8 mouse cellular contexts compared by ENCODE assay signal in genomic region chr8:92996840-92997239, GRCm38 (mm10). TPM values are rescaled to one million over a fixed set of nuclear protein-coding genes. Genes with fewer than 3 reads are reported as not detected.
DNase-seq lines count a peak whose midpoint lies in the region; ATAC-seq and TF ChIP-seq lines count a peak whose summit lies in the region.

No protein-coding gene starts in this region.

- no peak overlapping the region for H3K4me3 ChIP-seq in hindbrain, embryonic 14.5 days (replicated peaks; ENCODE audit: low read length)
- H3K4me3 ChIP-seq in hindbrain, embryonic 12.5 days = no peak overlapping the region
- H3K4me3 ChIP-seq in bone marrow, adult 2 months (replicated peaks; ENCODE audit: control insufficient read depth, low read depth, low read length) = no peak overlapping the region
- no peak overlapping the region for H3K4me3 ChIP-seq in hindbrain, embryonic 15.5 days
- no peak overlapping the region for H3K4me3 ChIP-seq in lung, adult 2 months (replicated peaks; ENCODE audit: extremely low read depth, low read depth, low read length)
- no peak overlapping the region for H3K4me3 ChIP-seq in stomach, postnatal 0 days (ENCODE audit: low read depth, low read length)
- H3K4me3 ChIP-seq in midbrain, embryonic 16.5 days (ENCODE audit: low read depth, low read length) = no peak overlapping the region

- no peak overlapping the region for H3K4me2 ChIP-seq in hindbrain, embryonic 14.5 days (replicated peaks)
- H3K4me2 ChIP-seq in hindbrain, embryonic 12.5 days (replicated peaks) = no peak overlapping the region
- no peak overlapping the region for H3K4me2 ChIP-seq in hindbrain, embryonic 15.5 days
- H3K4me2 ChIP-seq in stomach, postnatal 0 days (replicated peaks; ENCODE audit: low read depth) = no peak overlapping the region
- no peak overlapping the region for H3K4me2 ChIP-seq in midbrain, embryonic 16.5 days (ENCODE audit: low read length)

- no peaks in the 10 kb centered on the region for H3K27me3 ChIP-seq in hindbrain, embryonic 14.5 days (ENCODE audit: control insufficient read depth, insufficient read depth, low read length)
- no peaks in the 10 kb centered on the region for H3K27me3 ChIP-seq in hindbrain, embryonic 12.5 days
- no peaks in the 10 kb centered on the region for H3K27me3 ChIP-seq in hindbrain, embryonic 15.5 days
- no peaks in the 10 kb centered on the region for H3K27me3 ChIP-seq in stomach, postnatal 0 days (ENCODE audit: control insufficient read depth, insufficient read depth, low read length)
- no peaks in the 10 kb centered on the region for H3K27me3 ChIP-seq in midbrain, embryonic 16.5 days (ENCODE audit: control insufficient read depth, insufficient read depth, low read depth, low read length)

- peak; percentile 45 for DNase-seq in hindbrain, embryonic 14.5 days (ENCODE audit: low spot score)
- DNase-seq in ES-CJ7 (ENCODE audit: low read depth, low spot score) = peak; percentile 51
- peak; percentile 45 for DNase-seq in lung, adult 2 months
- peak; percentile 61 for DNase-seq in stomach, postnatal 0 days (ENCODE audit: low spot score)

- H3K9me3 ChIP-seq in hindbrain, embryonic 14.5 days (ENCODE audit: control insufficient read depth, low read length) = no peaks in the 10 kb centered on the region
- H3K9me3 ChIP-seq in hindbrain, embryonic 12.5 days (replicated peaks) = no peaks in the 10 kb centered on the region
- H3K9me3 ChIP-seq in hindbrain, embryonic 15.5 days = no peaks in the 10 kb centered on the region
- no peaks in the 10 kb centered on the region for H3K9me3 ChIP-seq in stomach, postnatal 0 days (ENCODE audit: control insufficient read depth, low read length)
- H3K9me3 ChIP-seq in midbrain, embryonic 16.5 days (replicated peaks; ENCODE audit: control insufficient read depth, low read length, poor library complexity, severe bottlenecking) = no peaks in the 10 kb centered on the region

- H3K36me3 ChIP-seq in hindbrain, embryonic 14.5 days (replicated peaks; ENCODE audit: control insufficient read depth, insufficient read depth) = no peaks in the 10 kb centered on the region
- H3K36me3 ChIP-seq in hindbrain, embryonic 12.5 days = no peaks in the 10 kb centered on the region
- no peaks in the 10 kb centered on the region for H3K36me3 ChIP-seq in hindbrain, embryonic 15.5 days
- no peaks in the 10 kb centered on the region for H3K36me3 ChIP-seq in stomach, postnatal 0 days (ENCODE audit: control insufficient read depth, insufficient read depth, low read length)
- no peaks in the 10 kb centered on the region for H3K36me3 ChIP-seq in midbrain, embryonic 16.5 days (ENCODE audit: control insufficient read depth, insufficient read depth, low read length)

- ATAC-seq in hindbrain, embryonic 14.5 days (ENCODE audit: low FRiP score) = no peak; the same call in 1 of the 2 replicates
- no peak for ATAC-seq in hindbrain, embryonic 12.5 days (ENCODE audit: low FRiP score)
- ATAC-seq in hindbrain, embryonic 15.5 days (ENCODE audit: low FRiP score, low read depth) = 0 out of 2 replicates have a peak, but pooled peaks have one; percentile 38
- no peak; the same call in 1 of the 2 replicates for ATAC-seq in stomach, postnatal 0 days (ENCODE audit: low FRiP score, low TSS enrichment)
- no peak for ATAC-seq in midbrain, embryonic 16.5 days

- no peak for TF ChIP-seq POLR2A in bone marrow, adult 2 months (IDR thresholded peaks at IDR 0.05; ENCODE audit: borderline replicate concordance, control insufficient read depth, low read depth, low read length)
- TF ChIP-seq POLR2A in lung, adult 2 months (IDR thresholded peaks at IDR 0.05; ENCODE audit: borderline replicate concordance, extremely low read depth, low read depth, low read length) = no peak

- peak; percentile 50 for TF ChIP-seq CTCF in bone marrow, adult 2 months (IDR thresholded peaks at IDR 0.05; ENCODE audit: control insufficient read depth, insufficient read depth, low read length)
- TF ChIP-seq CTCF in lung, adult 2 months (IDR thresholded peaks at IDR 0.05; ENCODE audit: insufficient read depth, low read length) = peak; percentile 60; the same call in 1 of the 2 replicates
- TF ChIP-seq CTCF in stomach, postnatal 0 days (IDR thresholded peaks at IDR 0.05; ENCODE audit: low read depth) = peak; percentile 88

- H3K9ac ChIP-seq in hindbrain, embryonic 14.5 days = no peak overlapping the region
- no peak overlapping the region for H3K9ac ChIP-seq in hindbrain, embryonic 12.5 days
- H3K9ac ChIP-seq in hindbrain, embryonic 15.5 days = no peak overlapping the region
- no peak overlapping the region for H3K9ac ChIP-seq in stomach, postnatal 0 days (ENCODE audit: low read length)
- no peak overlapping the region for H3K9ac ChIP-seq in midbrain, embryonic 16.5 days (ENCODE audit: low read depth, low read length)

- no peaks in the 10 kb centered on the region for H3K4me1 ChIP-seq in hindbrain, embryonic 14.5 days (replicated peaks; ENCODE audit: control insufficient read depth, insufficient read depth, low read length)
- no peaks in the 10 kb centered on the region for H3K4me1 ChIP-seq in hindbrain, embryonic 12.5 days
- no peaks in the 10 kb centered on the region for H3K4me1 ChIP-seq in bone marrow, adult 2 months (ENCODE audit: control insufficient read depth, insufficient read depth, low read length)
- no peaks in the 10 kb centered on the region for H3K4me1 ChIP-seq in hindbrain, embryonic 15.5 days (replicated peaks)
- no peaks in the 10 kb centered on the region for H3K4me1 ChIP-seq in lung, adult 2 months (ENCODE audit: control insufficient read depth, insufficient read depth, low read length)
- no peaks in the 10 kb centered on the region for H3K4me1 ChIP-seq in stomach, postnatal 0 days (replicated peaks; ENCODE audit: control insufficient read depth, insufficient read depth)
- no peaks in the 10 kb centered on the region for H3K4me1 ChIP-seq in midbrain, embryonic 16.5 days (ENCODE audit: control insufficient read depth, insufficient read depth, low read length)

- TF ChIP-seq EP300 in stomach, postnatal 0 days (optimal IDR thresholded peaks at IDR 0.05) = no peak

- 30% methylated on average over 5 of the region's 5 CpGs for WGBS in hindbrain, embryonic 14.5 days
- 40% methylated on average over 5 of the region's 5 CpGs for WGBS in hindbrain, embryonic 12.5 days
- 21% methylated on average over 5 of the region's 5 CpGs for WGBS in bone marrow, adult 2 months
- 36% methylated on average over 5 of the region's 5 CpGs for WGBS in hindbrain, embryonic 15.5 days
- 31% methylated on average over 5 of the region's 5 CpGs for WGBS in lung, adult 2 months
- 23% methylated on average over 5 of the region's 5 CpGs for WGBS in stomach, postnatal 0 days
- 40% methylated on average over 5 of the region's 5 CpGs for WGBS in midbrain, embryonic 16.5 days

- no peak overlapping the region for H3K27ac ChIP-seq in hindbrain, embryonic 14.5 days
- H3K27ac ChIP-seq in hindbrain, embryonic 12.5 days = no peak overlapping the region
- H3K27ac ChIP-seq in bone marrow, adult 2 months (ENCODE audit: control insufficient read depth, insufficient read depth, low read depth, low read length, poor library complexity) = no peak overlapping the region
- H3K27ac ChIP-seq in hindbrain, embryonic 15.5 days (replicated peaks) = no peak overlapping the region
- H3K27ac ChIP-seq in stomach, postnatal 0 days (replicated peaks) = no peak overlapping the region
- H3K27ac ChIP-seq in midbrain, embryonic 16.5 days (ENCODE audit: low read length) = no peak overlapping the region

RNA-seq across cellular contexts. Expression of gene Slc6a2, which starts 37.0 kb away (rescaled TPM):
- polyA plus RNA-seq in hindbrain, embryonic 14.5 days (2014; fragmentation: Nextera tagmentation; extraction: Ambion mirVana) = 1.7 and 3.4 TPM in 2 replicates
- polyA plus RNA-seq in hindbrain, embryonic 12.5 days (2016; fragmentation: Nextera tagmentation; extraction: Ambion mirVana) = 1.8 and 2.0 TPM in 2 replicates
- polyA plus RNA-seq in bone marrow, adult 2 months (2011; ENCODE audit: insufficient read depth, insufficient read length, low replicate concordance, missing spikeins) = not detected in 2 replicates
- 4.5 and 6.8 TPM in 2 replicates for polyA plus RNA-seq in hindbrain, embryonic 15.5 days (2015; fragmentation: Nextera tagmentation; extraction: Ambion mirVana)
- polyA plus RNA-seq in lung, adult 2 months (2012; rRNA removed) = 10.9 and 13.6 TPM in 2 replicates
- 0.07 and 0.13 TPM in 2 replicates for polyA plus RNA-seq in stomach, postnatal 0 days (2015; fragmentation: Nextera tagmentation; extraction: Ambion mirVana)
- 0.47 and 0.90 TPM in 2 replicates for polyA plus RNA-seq in midbrain, embryonic 16.5 days (2015; fragmentation: Nextera tagmentation; extraction: Ambion mirVana)

RNA-seq across cellular contexts. Expression of gene Ces1a, which starts 51.2 kb away (rescaled TPM):
- not detected in 2 replicates for polyA plus RNA-seq in hindbrain, embryonic 14.5 days (2014; fragmentation: Nextera tagmentation; extraction: Ambion mirVana)
- polyA plus RNA-seq in hindbrain, embryonic 12.5 days (2016; fragmentation: Nextera tagmentation; extraction: Ambion mirVana) = not detected in 2 replicates
- not detected in 2 replicates for polyA plus RNA-seq in bone marrow, adult 2 months (2011; ENCODE audit: insufficient read depth, insufficient read length, low replicate concordance, missing spikeins)
- not detected in 2 replicates for polyA plus RNA-seq in hindbrain, embryonic 15.5 days (2015; fragmentation: Nextera tagmentation; extraction: Ambion mirVana)
- 0.07 TPM in 1 of 2 replicates, not detected in the other for polyA plus RNA-seq in lung, adult 2 months (2012; rRNA removed)
- not detected in 2 replicates for polyA plus RNA-seq in stomach, postnatal 0 days (2015; fragmentation: Nextera tagmentation; extraction: Ambion mirVana)
- not detected in 2 replicates for polyA plus RNA-seq in midbrain, embryonic 16.5 days (2015; fragmentation: Nextera tagmentation; extraction: Ambion mirVana)
